Mouse (Mus musculus): Measurements from ENCODE around the gene Atp4b. TPM values are rescaled to one million over a fixed set of nuclear protein-coding genes. Genes with fewer than 3 reads are reported as not detected.

The Atp4b gene
- polyA plus RNA-seq, 1 experiment from 2014 or later, result not detected

DNA sequence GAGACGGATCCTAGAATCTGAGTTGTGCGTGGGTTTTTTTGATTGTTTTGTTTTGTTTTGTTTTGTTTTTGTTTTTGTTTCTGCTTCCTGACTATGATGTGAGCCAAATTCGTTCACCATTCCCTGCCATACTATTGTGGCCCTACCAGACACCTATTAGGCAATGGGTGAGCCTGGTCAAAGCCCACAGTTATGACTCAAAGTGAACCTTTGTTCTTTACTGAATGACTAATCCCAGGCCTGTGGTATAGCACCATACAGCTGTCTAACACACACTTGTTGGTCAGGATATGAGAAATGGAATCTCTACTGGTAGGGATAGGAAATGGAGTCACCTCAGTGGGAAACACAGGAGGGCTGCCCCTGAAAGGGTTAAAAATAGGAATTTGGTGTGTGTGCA is 14.1 kb downstream of the Atp4b start:
- ATAC-seq (replicated peaks; ENCODE audit: insufficient number of reproducible peaks, low FRiP score, low TSS enrichment, low read depth), result no peak
- 83% methylated on average over 3 of the region's 3 CpGs for WGBS
- H3K4me3 ChIP-seq (ENCODE audit: low read depth, low read length), result no peak overlapping the region
- H3K9me3 ChIP-seq (replicated peaks; ENCODE audit: control insufficient read depth, low read length), result no peaks in the 10 kb centered on the region
- H3K27ac ChIP-seq (replicated peaks; ENCODE audit: low read depth, low read length), result no peak overlapping the region
- no peaks in the 10 kb centered on the region for H3K4me1 ChIP-seq (ENCODE audit: control insufficient read depth, insufficient read depth, low read length)
- no peak overlapping the region for H3K4me2 ChIP-seq (ENCODE audit: low read depth, low read length)
- H3K36me3 ChIP-seq (replicated peaks; ENCODE audit: control insufficient read depth, insufficient read depth, low read depth, low read length), result peaks cover 8% of the 10 kb centered on the region
- H3K27me3 ChIP-seq (ENCODE audit: control insufficient read depth, insufficient read depth, low read length), result no peaks in the 10 kb centered on the region
- no peak for DNase-seq (ENCODE audit: low spot score)
- no peak overlapping the region for H3K9ac ChIP-seq (replicated peaks; ENCODE audit: low read length)

DNA sequence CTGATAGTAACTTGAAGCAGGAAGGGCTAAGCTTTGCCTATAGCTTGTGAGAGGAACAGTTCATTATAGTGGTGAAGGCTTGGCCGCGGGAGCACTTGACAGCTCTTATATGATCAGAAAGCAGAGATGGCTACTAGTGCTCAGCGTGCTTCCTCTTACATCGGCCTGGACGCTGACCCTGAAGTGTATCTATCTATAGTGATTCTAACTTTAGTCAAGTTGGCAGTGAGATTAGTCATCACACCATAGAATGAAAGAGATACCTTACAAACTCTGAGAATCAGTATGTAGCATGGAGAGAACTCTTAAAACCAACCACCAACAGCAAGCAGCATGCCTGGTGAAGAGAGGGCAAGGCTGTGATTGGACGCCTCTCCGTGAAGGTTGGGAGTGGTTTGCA is 15.0 kb downstream of the Atp4b start:
- 92% methylated on average over 7 of the region's 7 CpGs for WGBS
- H3K36me3 ChIP-seq (replicated peaks; ENCODE audit: control insufficient read depth, insufficient read depth, low read depth, low read length), result peaks cover 8% of the 10 kb centered on the region
- H3K27me3 ChIP-seq (ENCODE audit: control insufficient read depth, insufficient read depth, low read length), result no peaks in the 10 kb centered on the region
- DNase-seq (ENCODE audit: low spot score), result no peak
- H3K9me3 ChIP-seq (replicated peaks; ENCODE audit: control insufficient read depth, low read length), result no peaks in the 10 kb centered on the region
- H3K27ac ChIP-seq (replicated peaks; ENCODE audit: low read depth, low read length), result no peak overlapping the region
- H3K4me2 ChIP-seq (ENCODE audit: low read depth, low read length), result no peak overlapping the region
- ATAC-seq (replicated peaks; ENCODE audit: insufficient number of reproducible peaks, low FRiP score, low TSS enrichment, low read depth), result no peak
- no peaks in the 10 kb centered on the region for H3K4me1 ChIP-seq (ENCODE audit: control insufficient read depth, insufficient read depth, low read length)
- no peak overlapping the region for H3K9ac ChIP-seq (replicated peaks; ENCODE audit: low read length)
- no peak overlapping the region for H3K4me3 ChIP-seq (ENCODE audit: low read depth, low read length)

DNA sequence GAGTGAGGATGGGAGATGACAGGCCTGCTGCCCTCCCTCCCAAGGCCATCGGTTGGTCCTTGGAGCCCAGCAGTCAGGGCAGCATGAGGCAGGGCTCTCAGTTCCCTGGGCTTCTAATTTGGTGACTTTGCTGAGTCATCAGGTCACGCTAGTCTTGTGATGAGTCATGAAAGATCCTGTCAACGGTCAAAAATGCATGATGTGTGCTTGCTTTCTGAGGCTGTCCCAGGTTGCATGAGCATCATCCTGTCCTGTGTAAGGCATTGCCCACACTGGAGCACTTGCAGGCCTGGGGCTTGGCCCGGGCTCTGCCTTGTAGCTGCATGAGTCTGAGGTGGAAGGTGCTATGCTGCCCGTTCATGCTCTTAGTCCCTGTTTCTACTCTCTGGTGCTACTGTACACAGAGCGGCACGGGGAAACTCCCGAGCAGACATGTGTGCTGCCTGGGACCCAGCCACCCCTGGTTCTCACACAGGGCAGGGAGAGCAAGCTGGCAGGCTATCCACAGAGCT is 23.4 kb downstream of the Atp4b start:
- no peak for DNase-seq (ENCODE audit: low spot score)
- Histone ChIP-seq H3K9me3 (replicated peaks; ENCODE audit: control insufficient read depth, low read length) (no peaks in the 10 kb centered on the region), H3K4me2 (ENCODE audit: low read depth, low read length) (no peak overlapping the region), H3K27ac (replicated peaks; ENCODE audit: low read depth, low read length) (no peak overlapping the region), H3K4me1 (ENCODE audit: control insufficient read depth, insufficient read depth, low read length) (no peaks in the 10 kb centered on the region), H3K36me3 (replicated peaks; ENCODE audit: control insufficient read depth, insufficient read depth, low read depth, low read length) (peaks cover 28% of the 10 kb centered on the region), H3K4me3 (ENCODE audit: low read depth, low read length) (no peak overlapping the region), H3K9ac (replicated peaks; ENCODE audit: low read length) (no peak overlapping the region), H3K27me3 (ENCODE audit: control insufficient read depth, insufficient read depth, low read length) (no peaks in the 10 kb centered on the region)
- no peak for ATAC-seq (replicated peaks; ENCODE audit: insufficient number of reproducible peaks, low FRiP score, low TSS enrichment, low read depth)
- 89% methylated on average over 8 of the region's 8 CpGs for WGBS

- Histone ChIP-seq H3K4me1 (ENCODE audit: control insufficient read depth, insufficient read depth, low read length) (no peaks in the 10 kb centered on the region), H3K27me3 (ENCODE audit: control insufficient read depth, insufficient read depth, low read length) (no peaks in the 10 kb centered on the region), H3K9me3 (replicated peaks; ENCODE audit: control insufficient read depth, low read length) (no peaks in the 10 kb centered on the region), H3K36me3 (replicated peaks; ENCODE audit: control insufficient read depth, insufficient read depth, low read depth, low read length) (peaks cover 38% of the 10 kb centered on the region), H3K9ac (replicated peaks; ENCODE audit: low read length) (no peak overlapping the region), H3K4me2 (ENCODE audit: low read depth, low read length) (no peak overlapping the region), H3K4me3 (ENCODE audit: low read depth, low read length) (no peak overlapping the region), H3K27ac (replicated peaks; ENCODE audit: low read depth, low read length) (no peak overlapping the region)
- ATAC-seq (replicated peaks; ENCODE audit: insufficient number of reproducible peaks, low FRiP score, low TSS enrichment, low read depth), result no peak
- DNase-seq (ENCODE audit: low spot score), result no peak
- 93% methylated on average over 6 of the region's 6 CpGs for WGBS
These were observed 34.8 kb downstream of the Atp4b start for GRCm38 (mm10) chr8:13361865-13362264.

- peaks cover 42% of the 10 kb centered on the region for H3K36me3 ChIP-seq (replicated peaks; ENCODE audit: control insufficient read depth, insufficient read depth, low read depth, low read length)
- H3K27ac ChIP-seq (replicated peaks; ENCODE audit: low read depth, low read length), result no peak overlapping the region
- no peak overlapping the region for H3K4me3 ChIP-seq (ENCODE audit: low read depth, low read length)
- WGBS, result 90% methylated on average over 7 of the region's 7 CpGs
- H3K9me3 ChIP-seq (replicated peaks; ENCODE audit: control insufficient read depth, low read length), result no peaks in the 10 kb centered on the region
- no peak overlapping the region for H3K4me2 ChIP-seq (ENCODE audit: low read depth, low read length)
- ATAC-seq (replicated peaks; ENCODE audit: insufficient number of reproducible peaks, low FRiP score, low TSS enrichment, low read depth) (no peak), DNase-seq (ENCODE audit: low spot score) (no peak)
- no peak overlapping the region for H3K9ac ChIP-seq (replicated peaks; ENCODE audit: low read length)
- H3K27me3 ChIP-seq (ENCODE audit: control insufficient read depth, insufficient read depth, low read length), result no peaks in the 10 kb centered on the region
- no peaks in the 10 kb centered on the region for H3K4me1 ChIP-seq (ENCODE audit: control insufficient read depth, insufficient read depth, low read length)
These were observed 36.4 kb downstream of the Atp4b start for GRCm38 (mm10) chr8:13360213-13360612.

- no peak overlapping the region for H3K27ac ChIP-seq (replicated peaks; ENCODE audit: low read depth, low read length)
- H3K36me3 ChIP-seq (replicated peaks; ENCODE audit: control insufficient read depth, insufficient read depth, low read depth, low read length), result peaks cover 40% of the 10 kb centered on the region
- H3K4me1 ChIP-seq (ENCODE audit: control insufficient read depth, insufficient read depth, low read length), result no peaks in the 10 kb centered on the region
- WGBS, result 88% methylated on average over 10 of the region's 10 CpGs
- ATAC-seq (replicated peaks; ENCODE audit: insufficient number of reproducible peaks, low FRiP score, low TSS enrichment, low read depth) (no peak), DNase-seq (ENCODE audit: low spot score) (no peak)
- no peak overlapping the region for H3K9ac ChIP-seq (replicated peaks; ENCODE audit: low read length)
- H3K4me3 ChIP-seq (ENCODE audit: low read depth, low read length), result no peak overlapping the region
- no peaks in the 10 kb centered on the region for H3K9me3 ChIP-seq (replicated peaks; ENCODE audit: control insufficient read depth, low read length)
- H3K27me3 ChIP-seq (ENCODE audit: control insufficient read depth, insufficient read depth, low read length), result no peaks in the 10 kb centered on the region
- no peak overlapping the region for H3K4me2 ChIP-seq (ENCODE audit: low read depth, low read length)
These were observed 39.9 kb downstream of the Atp4b start for GRCm38 (mm10) chr8:13356681-13357080.

- no peak overlapping the region for H3K4me2 ChIP-seq (ENCODE audit: low read depth, low read length)
- ATAC-seq (replicated peaks; ENCODE audit: insufficient number of reproducible peaks, low FRiP score, low TSS enrichment, low read depth) (no peak), DNase-seq (ENCODE audit: low spot score) (no peak)
- H3K27ac ChIP-seq (replicated peaks; ENCODE audit: low read depth, low read length), result no peak overlapping the region
- 84% methylated on average over 6 of the region's 6 CpGs for WGBS
- H3K9me3 ChIP-seq (replicated peaks; ENCODE audit: control insufficient read depth, low read length), result no peaks in the 10 kb centered on the region
- no peak overlapping the region for H3K9ac ChIP-seq (replicated peaks; ENCODE audit: low read length)
- H3K4me1 ChIP-seq (ENCODE audit: control insufficient read depth, insufficient read depth, low read length), result no peaks in the 10 kb centered on the region
- peaks cover 36% of the 10 kb centered on the region for H3K36me3 ChIP-seq (replicated peaks; ENCODE audit: control insufficient read depth, insufficient read depth, low read depth, low read length)
- no peak overlapping the region for H3K4me3 ChIP-seq (ENCODE audit: low read depth, low read length)
- no peaks in the 10 kb centered on the region for H3K27me3 ChIP-seq (ENCODE audit: control insufficient read depth, insufficient read depth, low read length)
These were observed 40.4 kb downstream of the Atp4b start for GRCm38 (mm10) chr8:13356221-13356620.

GRCm38 (mm10) chr8:13353883-13354282 is 42.7 kb downstream of the Atp4b start:
- H3K4me2 ChIP-seq (ENCODE audit: low read depth, low read length), result no peak overlapping the region
- WGBS, result 93% methylated on average over 4 of the region's 4 CpGs
- peaks cover 34% of the 10 kb centered on the region for H3K36me3 ChIP-seq (replicated peaks; ENCODE audit: control insufficient read depth, insufficient read depth, low read depth, low read length)
- no peak overlapping the region for H3K4me3 ChIP-seq (ENCODE audit: low read depth, low read length)
- H3K27ac ChIP-seq (replicated peaks; ENCODE audit: low read depth, low read length), result no peak overlapping the region
- no peak overlapping the region for H3K9ac ChIP-seq (replicated peaks; ENCODE audit: low read length)
- H3K27me3 ChIP-seq (ENCODE audit: control insufficient read depth, insufficient read depth, low read length), result no peaks in the 10 kb centered on the region
- ATAC-seq (replicated peaks; ENCODE audit: insufficient number of reproducible peaks, low FRiP score, low TSS enrichment, low read depth), result no peak
- DNase-seq (ENCODE audit: low spot score), result no peak
- no peaks in the 10 kb centered on the region for H3K4me1 ChIP-seq (ENCODE audit: control insufficient read depth, insufficient read depth, low read length)
- no peaks in the 10 kb centered on the region for H3K9me3 ChIP-seq (replicated peaks; ENCODE audit: control insufficient read depth, low read length)

All from embryonic facial prominence, embryonic 11.5 days (tissue).